Mouse (Mus musculus) CH12.LX (cell line): ENCODE results near the gene Tent4b. TPM values are rescaled to one million over a fixed set of nuclear protein-coding genes. Genes with fewer than 3 reads are reported as not detected.

ENCODE experiments used
- DNase-seq: peaks from one replicate; pipeline ENCODE4 v3.0.0-alpha.2; 2013; ENCODE audit errors: extremely low read depth
- H3K27ac ChIP-seq: 2 replicates; pipeline ENCODE4 v1.5.1; 2012; ENCODE audit warnings: low read depth, mild to moderate bottlenecking, control low read depth, moderate library complexity; ENCODE audit not compliant: insufficient read depth
- H3K27me3 ChIP-seq: replicated peaks from 2 replicates; pipeline ENCODE3; 2012; ENCODE audit warnings: inconsistent platforms
- H3K36me3 ChIP-seq, 2 experiments: replicated peaks in 1 of 2; 2 replicates each; pipeline versions ENCODE3 to v1.6.1; 2012; ENCODE audit warnings: inconsistent platforms in 1 of 2, low read length in 1 of 2, mild to moderate bottlenecking in 1 of 2, mixed read lengths in 1 of 2, moderate library complexity in 1 of 2; ENCODE audit not compliant: control insufficient read depth in 1 of 2, insufficient read depth in 1 of 2
- H3K4me1 ChIP-seq, 2 experiments: 2 replicates each; pipeline ENCODE4 v1.6.1; 2012; ENCODE audit warnings: inconsistent platforms in 1 of 2, moderate library complexity in 1 of 2; ENCODE audit not compliant: insufficient read depth in 2 of 2, control insufficient read depth in 1 of 2
- H3K4me2 ChIP-seq: 2 replicates; pipeline ENCODE4 v1.6.1; 2012; ENCODE audit warnings: low read depth, mild to moderate bottlenecking, control low read depth; ENCODE audit not compliant: poor library complexity, insufficient read depth, severe bottlenecking
- H3K4me3 ChIP-seq, 3 experiments: fragments of 150-350 bp in 1 of 3; sonication (generic) in 1 of 3; replicated peaks in 1 of 3; 2 replicates each; pipeline versions ENCODE3 to v1.5.1; 2011 to 2012; ENCODE audit warnings: low read depth in 2 of 3, low read length in 2 of 3, mild to moderate bottlenecking in 2 of 3, moderate library complexity in 2 of 3, control low read depth in 1 of 3, improper control_type of control experiment in 1 of 3, inconsistent platforms in 1 of 3, mixed read lengths in 1 of 3; ENCODE audit not compliant: poor library complexity in 1 of 3
- H3K79me2 ChIP-seq: replicated peaks from 2 replicates; pipeline ENCODE4 v1.6.1; 2012; ENCODE audit warnings: mild to moderate bottlenecking, moderate library complexity; ENCODE audit not compliant: control insufficient read depth, poor library complexity, insufficient read depth, severe bottlenecking; ENCODE audit errors: extremely low read depth
- H3K9ac ChIP-seq: 2 replicates; pipeline ENCODE4 v1.6.1; 2012; ENCODE audit warnings: low read depth, mild to moderate bottlenecking, control low read depth, moderate library complexity; ENCODE audit not compliant: insufficient read depth
- H3K9me3 ChIP-seq: replicated peaks from 2 replicates; pipeline ENCODE3; 2012; ENCODE audit warnings: low read length, inconsistent platforms, mixed read lengths
- CTCF ChIP-seq, 2 experiments: IDR thresholded peaks in 1 of 2; conservative IDR thresholded peaks in 1 of 2; 2 replicates each; pipeline ENCODE4 v1.5.1; 2011 to 2012; ENCODE audit warnings: low read depth in 2 of 2, low read length in 2 of 2, improper control_type of control experiment in 1 of 2, inconsistent platforms in 1 of 2, mild to moderate bottlenecking in 1 of 2, moderate library complexity in 1 of 2
- ELF1 ChIP-seq: IDR thresholded peaks from 2 replicates; pipeline ENCODE4 v1.6.1; 2014; ENCODE audit warnings: low read depth, mild to moderate bottlenecking, inconsistent platforms, low read length, improper control_type of control experiment
- ETS1 ChIP-seq: conservative IDR thresholded peaks from 2 replicates; pipeline ENCODE4 v1.6.1; 2012; ENCODE audit warnings: low read depth, mild to moderate bottlenecking, inconsistent platforms, low read length, improper control_type of control experiment, moderate library complexity
- GABPA ChIP-seq: IDR thresholded peaks from 2 replicates; pipeline ENCODE4 v1.6.1; 2012; ENCODE audit warnings: low read depth, low read length, improper control_type of control experiment, inconsistent platforms; ENCODE audit not compliant: insufficient replicate concordance
- JUND ChIP-seq: conservative IDR thresholded peaks from 2 replicates; pipeline ENCODE4 v1.6.1; 2011; ENCODE audit warnings: low read depth, low read length, improper control_type of control experiment
- KAT2A ChIP-seq: IDR thresholded peaks from 2 replicates; pipeline ENCODE4 v1.6.1; 2012; ENCODE audit warnings: low read length, improper control_type of control experiment, inconsistent platforms; ENCODE audit not compliant: insufficient replicate concordance
- MAX ChIP-seq: IDR thresholded peaks from 2 replicates; pipeline ENCODE4 v1.6.1; 2011; ENCODE audit warnings: low read length, improper control_type of control experiment
- NELFE ChIP-seq: IDR thresholded peaks from 2 replicates; pipeline ENCODE4 v1.6.1; 2011; ENCODE audit warnings: low read depth, low read length, improper control_type of control experiment
- PAX5 ChIP-seq: IDR thresholded peaks from 2 replicates; pipeline ENCODE4 v1.6.1; 2012; ENCODE audit warnings: low read length, inconsistent platforms, mixed read lengths
- POLR2AphosphoS2 ChIP-seq: IDR thresholded peaks from 2 replicates; pipeline ENCODE4 v1.6.1; 2011; ENCODE audit warnings: low read depth, low read length, improper control_type of control experiment
- RAD21 ChIP-seq: IDR thresholded peaks from 2 replicates; pipeline ENCODE4 v1.6.1; 2011; ENCODE audit warnings: low read depth, mild to moderate bottlenecking, low read length, improper control_type of control experiment, moderate library complexity
- SMC3 ChIP-seq: IDR thresholded peaks from 2 replicates; pipeline ENCODE4 v1.6.1; 2011; ENCODE audit warnings: low read depth, low read length, improper control_type of control experiment
- TCF12 ChIP-seq: IDR thresholded peaks from 2 replicates; pipeline ENCODE4 v1.6.1; 2014; ENCODE audit warnings: low read depth, mild to moderate bottlenecking, inconsistent platforms, low read length, improper control_type of control experiment
- USF1 ChIP-seq: IDR thresholded peaks from 2 replicates; pipeline ENCODE4 v1.6.1; 2014; ENCODE audit warnings: low read depth, mild to moderate bottlenecking, inconsistent platforms, low read length, improper control_type of control experiment
- ZMIZ1 ChIP-seq: IDR thresholded peaks from 2 replicates; pipeline ENCODE4 v1.6.1; 2012; ENCODE audit warnings: low read depth, mild to moderate bottlenecking, inconsistent platforms, low read length, improper control_type of control experiment
- dilution Hi-C: fragments of 300-500 bp; cut with MboI; formaldehyde crosslinking; loops from 2 replicates; pipeline ENCODE4 v1.14.3; 2020; ENCODE audit warnings: low sequenced_read_pairs; ENCODE audit not compliant: extremely low pct_unique_long_range_greater_than_20kb, extremely low pct_ligation_motif_present
- in situ Hi-C: fragments of 300-500 bp; cut with MboI; formaldehyde crosslinking; loops from 3 replicates; pipeline ENCODE4 v1.14.3; 2019; ENCODE audit warnings: low sequenced_read_pairs, low pct_ligation_motif_present, low pct_unique_long_range_greater_than_20kb, mixed read lengths
- polyA plus RNA-seq: library from polyadenylated mRNA; unstranded; fragments of >175 nt; gene quantifications from 2 replicates; pipeline ENCODE4 v1.2.1, GENCODE M21; 2012; ENCODE audit warnings: low read depth; ENCODE audit not compliant: insufficient read length
- total RNA-seq, 2 experiments: library from RNA; depleted of rRNA; stranded (reverse); fragments of 300-350 nt in 1 of 2; fragments of >200 nt in 1 of 2; gene quantifications; 2 replicates each; pipeline ENCODE4 v1.2.3; 2012 to 2014

Gene Tent4b
- total and polyA plus RNA-seq, 3 experiments = 20.1 to 37.8 (median 27.9) TPM

GRCm38 (mm10) chr8:88269107-88269875 lies 70.3 kb downstream of the Tent4b start:
- no peak overlapping the region for H3K4me2 ChIP-seq

GRCm38 (mm10) chr8:88270086-88270485 lies 71.1 kb downstream of the Tent4b start:
- no peak overlapping the region for H3K9ac ChIP-seq
- no peaks in the 10 kb centered on the region for H3K9me3 ChIP-seq
- no peak overlapping the region for H3K4me2 ChIP-seq
- H3K36me3 ChIP-seq = no peaks in the 10 kb centered on the region
- H3K27ac ChIP-seq = no peak overlapping the region
- no peak for DNase-seq
- H3K79me2 ChIP-seq = no peaks in the 10 kb centered on the region
- in situ Hi-C loops (loop anchor here (5.0 to 25.0 kb wide), 3 partner anchors 42 to 342 kb away; no protein-coding TSS in a partner anchor), dilution Hi-C loops (no loop called here)
- no peaks in the 10 kb centered on the region for H3K27me3 ChIP-seq
- no peak for TF ChIP-seq GABPA
- TF ChIP-seq ZMIZ1 = no peak
- no peak for TF ChIP-seq MAX
- TF ChIP-seq SMC3 = no peak
- 0 out of 4 replicates have a peak, but pooled peaks have one; percentile 15 to 17 for TF ChIP-seq CTCF (conservative IDR thresholded peaks at IDR 0.05 in 1 of 2, IDR thresholded peaks at IDR 0.05 in 1 of 2; ENCODE audit: low read depth in 2 of 2, low read length in 2 of 2)
- TF ChIP-seq, all 38 proteins: peak for 1
- Histone ChIP-seq H3K4me3 (no peak overlapping the region), H3K4me1 (peaks cover 11 to 41% of the 10 kb centered on the region in 2 experiments; a peak in 3 of 4 replicates)

More at GRCm38 (mm10) chr8:88269107-88269875, 70.3 kb downstream of the Tent4b start:
- no peaks in the 10 kb centered on the region for H3K27me3 ChIP-seq
- dilution Hi-C loops = no loop called here
- H3K4me1 ChIP-seq = peaks cover 11 to 43% of the 10 kb centered on the region in 2 experiments; a peak in 3 of 4 replicates
- DNase-seq = peak; percentile 69
- no peaks in the 10 kb centered on the region for H3K36me3 ChIP-seq
- H3K27ac ChIP-seq = no peak overlapping the region
- in situ Hi-C loops = loop anchor here (25.0 kb wide), 1 partner anchor 343 kb away; no protein-coding TSS in a partner anchor
- H3K79me2 ChIP-seq = no peaks in the 10 kb centered on the region
- H3K4me3 ChIP-seq = no peak overlapping the region
- H3K9me3 ChIP-seq = no peaks in the 10 kb centered on the region
- TF ChIP-seq RAD21 (peak; percentile 49), USF1 (no peak), TCF12 (peak; percentile 30; the same call in 1 of the 2 replicates), CTCF (conservative IDR thresholded peaks at IDR 0.05 in 1 of 2, IDR thresholded peaks at IDR 0.05 in 1 of 2; ENCODE audit: low read depth in 2 of 2, low read length in 2 of 2) (peak in 1 of 2 experiments; percentile 54; a peak in 2 of 4 replicates), SMC3 (peak; percentile 44)
- no peak overlapping the region for H3K9ac ChIP-seq

- no peaks in the 10 kb centered on the region for H3K9me3 ChIP-seq
- no peaks in the 10 kb centered on the region for H3K36me3 ChIP-seq
- DNase-seq = no peak
- H3K4me3 ChIP-seq = no peak within 1 kb of the TSS
- no peaks in the 10 kb centered on the region for H3K79me2 ChIP-seq
- H3K27ac ChIP-seq = no peak within 1 kb of the TSS
- H3K4me2 ChIP-seq = no peak within 1 kb of the TSS
- peaks cover 2% of the 10 kb centered on the region for H3K27me3 ChIP-seq
- H3K4me1 ChIP-seq = peaks cover 11 to 24% of the 10 kb centered on the region in 2 experiments; a peak in 3 of 4 replicates
- TF ChIP-seq RAD21 (no peak), JUND (no peak), PAX5 (no peak), NELFE (no peak), ZMIZ1 (no peak), ELF1 (no peak), ETS1 (no peak), TCF12 (no peak), MAX (no peak), USF1 (no peak), SMC3 (no peak), POLR2AphosphoS2 (no peak), KAT2A (no peak)
- dilution Hi-C loops = no loop called here
- in situ Hi-C loops = loop anchor here (5.0 to 25.0 kb wide), 3 partner anchors 40 to 340 kb away; no protein-coding TSS in a partner anchor
- no peak within 1 kb of the TSS for H3K9ac ChIP-seq
Measured at GRCm38 (mm10) chr8:88272231-88273050, 73.4 kb downstream of the Tent4b start, which contains the start of gene Adcy7. Gene Adcy7, plus strand, starts transcription at chr8:88272403.
